Mouse (Mus musculus): ENCODE data around the gene Dab2.

GRCm38 (mm10) chr15:6390657-6391056 lies 91.1 kb downstream of the Dab2 start:
- no peak for TF ChIP-seq CTCF (IDR thresholded peaks at IDR 0.05; ENCODE audit: control insufficient read depth, insufficient read depth, low read length)
- no peak for TF ChIP-seq POLR2A (IDR thresholded peaks at IDR 0.05; ENCODE audit: borderline replicate concordance, control insufficient read depth, low read depth, low read length)
